Mouse (Mus musculus) megakaryocyte, embryonic 14.5 days (primary cell): ENCODE measurements around the gene Frs3.

ENCODE experiments used
- FLI1 ChIP-seq: IDR thresholded peaks from 2 replicates; pipeline ENCODE4 v1.6.1; 2012; ENCODE audit warnings: low read length, inconsistent platforms, mixed read lengths
- GATA1 ChIP-seq: IDR thresholded peaks from 3 replicates; pipeline ENCODE4 v1.6.1; 2012; ENCODE audit warnings: mixed read lengths, low read length, inconsistent platforms, borderline replicate concordance

- TF ChIP-seq GATA1, result no peak
- TF ChIP-seq FLI1, result no peak
Observed at GRCm38 (mm10) chr17:47738879-47739798, 50.3 kb downstream of the Frs3 start.
